In the genomic region with DNA sequence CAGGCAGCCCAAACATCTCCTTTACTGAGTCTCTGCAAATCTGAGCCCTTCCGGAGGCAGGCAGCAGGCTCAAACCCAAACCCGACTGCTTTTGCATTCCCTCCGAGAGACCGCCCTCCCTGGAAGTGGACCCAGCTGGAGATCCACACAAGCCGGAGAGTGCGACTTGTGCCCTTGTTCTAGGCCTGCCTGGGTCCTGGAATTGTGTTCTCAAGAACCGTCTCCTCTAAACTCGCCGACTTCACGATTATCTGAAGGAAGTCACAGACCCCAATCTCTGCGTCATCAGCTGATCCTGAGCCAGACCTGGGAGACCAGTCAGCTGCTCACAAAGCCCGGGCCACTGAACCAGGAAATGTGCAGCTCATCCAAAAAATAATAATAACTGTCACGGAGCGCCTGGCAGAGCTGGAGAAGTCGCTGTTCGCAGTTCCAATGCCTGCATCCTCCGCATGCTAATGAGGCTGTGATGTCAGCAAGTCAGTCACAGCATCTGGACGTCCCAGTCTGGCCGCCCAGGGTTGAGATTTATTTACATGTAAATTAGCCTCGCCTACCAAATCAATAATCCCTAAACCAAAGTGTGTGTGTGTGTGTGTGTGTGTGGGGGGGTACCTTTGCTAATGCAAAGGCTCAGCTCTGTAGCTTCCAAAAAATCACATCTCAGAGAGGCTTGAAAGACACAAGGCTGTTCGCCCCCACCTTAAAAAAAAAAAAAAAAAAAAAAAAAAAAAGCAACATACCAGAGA, we compare ENCODE assay signal across 9 mouse cellular contexts.
A peak's percentile ranks its signal among the peaks of the same experiment; 100 is the strongest.
DNase-seq lines count a peak whose midpoint lies in the region; ATAC-seq lines count a peak whose summit lies in the region.
"Had no signal": no experiment of that assay in that cellular context is flagged by ENCODE, and none has a peak within 500 bp of the region (broad histone marks: within the 10 kb centered on the region; RNA-seq: fewer than 3 reads in every experiment).

No protein-coding gene starts in this region.

- WGBS in hindbrain, embryonic 13.5 days = under 1% methylated on average over 20 of the region's 21 CpGs
- WGBS in lung, embryonic 15.5 days = under 1% methylated on average over 21 of the region's 21 CpGs

- H3K27ac ChIP-seq in hindbrain, embryonic 13.5 days = peak overlapping the region; percentile 93
- peak overlapping the region; percentile 90 for H3K27ac ChIP-seq in lung, embryonic 15.5 days

- peak; percentile 88 for ATAC-seq in hindbrain, embryonic 13.5 days (ENCODE audit: low FRiP score)
- ATAC-seq in lung, embryonic 15.5 days (ENCODE audit: borderline replicate concordance, extremely low read depth, low FRiP score, low TSS enrichment) = peak; percentile 72

- peak overlapping the region; percentile 47 for H3K4me3 ChIP-seq in hindbrain, embryonic 13.5 days
- H3K4me3 ChIP-seq in lung, embryonic 15.5 days = peak overlapping the region; percentile 48

- peak overlapping the region; percentile 69 for H3K9ac ChIP-seq in hindbrain, embryonic 13.5 days
- peak overlapping the region; percentile 53 for H3K9ac ChIP-seq in lung, embryonic 15.5 days

- no peaks in the 10 kb centered on the region for H3K36me3 ChIP-seq in hindbrain, embryonic 13.5 days
- no peaks in the 10 kb centered on the region for H3K36me3 ChIP-seq in lung, embryonic 15.5 days
- H3K36me3 ChIP-seq: G1E had no signal

- peak overlapping the region; percentile 65 for H3K4me2 ChIP-seq in hindbrain, embryonic 13.5 days
- H3K4me2 ChIP-seq in lung, embryonic 15.5 days = peak overlapping the region; percentile 67

- H3K27me3 ChIP-seq in hindbrain, embryonic 13.5 days = no peaks in the 10 kb centered on the region
- no peaks in the 10 kb centered on the region for H3K27me3 ChIP-seq in lung, embryonic 15.5 days

- no peaks in the 10 kb centered on the region for H3K9me3 ChIP-seq in hindbrain, embryonic 13.5 days
- no peaks in the 10 kb centered on the region for H3K9me3 ChIP-seq in lung, embryonic 15.5 days
- H3K9me3 ChIP-seq: G1E had no signal

- peak; percentile 80 for DNase-seq in NIH3T3 (ENCODE audit: low read depth)
- peak; percentile 32 to 83 for DNase-seq in cerebellum, postnatal 4 days (ENCODE audit: low spot score in 2 of 2)
- DNase-seq in gastrocnemius, adult 18-20 months (ENCODE audit: low spot score) = peak; percentile 62
- peak; percentile 80 to 87 for DNase-seq in layer of hippocampus, postnatal 14 days (ENCODE audit: low spot score in 2 of 2)
- DNase-seq in retina, postnatal 1 day = peak; percentile 77
- no peak for DNase-seq in natural killer cell, adult 2 months (ENCODE audit: low spot score in 2 of 2)

- H3K4me1 ChIP-seq in hindbrain, embryonic 13.5 days (replicated peaks) = peaks cover 57% of the 10 kb centered on the region
- H3K4me1 ChIP-seq in lung, embryonic 15.5 days = peaks cover 29% of the 10 kb centered on the region

Comparison
In these comparisons a context has a peak if more than half of its experiments do, and no peak if none do; other contexts are left out.
1. DNase-seq: peak in NIH3T3 (single experiment), cerebellum, postnatal 4 days (2 of 2), gastrocnemius, adult 18-20 months (single experiment), layer of hippocampus, postnatal 14 days (2 of 2) and retina, postnatal 1 day (single experiment); none in natural killer cell, adult 2 months (0 of 2).